9 mouse cellular contexts compared by ENCODE assay signal in the genomic region with DNA sequence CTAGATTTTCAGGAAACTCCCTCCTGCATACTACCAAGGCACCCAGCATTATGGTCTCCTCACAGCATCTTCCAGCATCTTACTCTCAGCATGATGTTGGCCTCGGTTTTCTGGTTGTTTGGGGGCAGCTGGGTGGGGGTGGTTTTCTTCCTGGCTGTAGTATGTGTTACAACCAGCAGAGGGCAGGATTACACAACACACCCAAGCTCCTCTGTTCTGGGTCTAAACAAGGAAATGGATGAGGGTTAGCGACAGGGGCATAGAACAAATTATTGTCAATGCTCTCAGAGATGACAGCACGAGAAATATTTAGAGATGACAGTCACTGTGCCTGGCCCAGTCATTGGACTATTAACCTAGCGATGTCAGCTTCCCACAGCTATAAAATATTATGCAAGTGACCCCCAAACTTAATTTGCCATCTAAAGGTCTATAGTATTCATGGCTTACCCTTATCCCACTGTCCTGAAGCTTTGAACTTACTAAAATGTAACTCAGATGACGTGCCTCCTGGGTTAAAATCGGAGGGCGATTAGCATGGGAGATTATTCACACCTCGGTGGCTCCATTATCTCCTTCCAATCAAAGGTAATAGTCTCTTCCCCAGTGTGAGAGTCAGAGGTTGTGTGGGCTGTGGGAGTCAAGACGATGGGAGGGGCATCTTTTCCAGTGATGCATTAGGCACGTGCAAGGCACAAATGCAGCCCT. TPM values are rescaled to one million over a fixed set of nuclear protein-coding genes. Genes with fewer than 3 reads are reported as not detected.
DNase-seq lines count a peak whose midpoint lies in the region; ATAC-seq and TF ChIP-seq lines count a peak whose summit lies in the region.
"Had no signal": no experiment of that assay in that cellular context is flagged by ENCODE, and none has a peak within 500 bp of the region (broad histone marks: within the 10 kb centered on the region; RNA-seq: fewer than 3 reads in every experiment).

No protein-coding gene starts in this region.

- peak; percentile 87 for ATAC-seq in frontal cortex, adult (ENCODE audit: low TSS enrichment)
- ATAC-seq in intestine, postnatal 0 days: peak; percentile 53; the same call in 1 of the 2 replicates
- peak; percentile 66 for ATAC-seq in monocyte, adult 5-6 weeks (replicated peaks; ENCODE audit: insufficient number of reproducible peaks, low FRiP score, low TSS enrichment, poor library complexity, severe bottlenecking)

- H3K36me3 ChIP-seq in intestine, postnatal 0 days (ENCODE audit: control insufficient read depth, insufficient read depth): no peaks in the 10 kb centered on the region
- H3K36me3 ChIP-seq: embryonic facial prominence, embryonic 15.5 days had no signal

- no peak overlapping the region for H3K9ac ChIP-seq in intestine, postnatal 0 days (ENCODE audit: low read depth, low read length)
- H3K9ac ChIP-seq: embryonic facial prominence, embryonic 15.5 days had no signal

- intact Hi-C loops in left cerebral cortex, postnatal 4 days (cut with DNase I): loop anchor here (1.0 kb wide), 1 partner anchor 288 kb away; no protein-coding TSS in a partner anchor

- H3K4me1 ChIP-seq in cerebellum, adult 2 months (ENCODE audit: control insufficient read depth, insufficient read depth, low read length): peaks cover 4% of the 10 kb centered on the region; the same call in 1 of the 2 replicates
- H3K4me1 ChIP-seq in intestine, postnatal 0 days (replicated peaks; ENCODE audit: control insufficient read depth, insufficient read depth, low read length): no peaks in the 10 kb centered on the region

- TF ChIP-seq POLR2A in cerebellum, adult 2 months (IDR thresholded peaks at IDR 0.05; ENCODE audit: borderline replicate concordance, insufficient read depth, low read length): no peak

- 13% methylated on average over 10 of the region's 10 CpGs for WGBS in cerebellum, adult 2 months
- WGBS in intestine, postnatal 0 days: 14% methylated on average over 10 of the region's 10 CpGs

- peak; percentile 12 for DNase-seq in urinary bladder, postnatal 14 days (ENCODE audit: low spot score)
- no peak for DNase-seq in urinary bladder, postnatal 10 days (ENCODE audit: low spot score)
- peak; percentile 61 to 70 for DNase-seq in cerebellum, adult 2 months
- DNase-seq in left cerebral cortex, postnatal 4 days: peak; percentile 50
- peak; percentile 30 for DNase-seq in thymus, postnatal 14 days

- H3K27me3 ChIP-seq in cerebellum, adult 2 months (ENCODE audit: control insufficient read depth, insufficient read depth, low read length): no peaks in the 10 kb centered on the region
- no peaks in the 10 kb centered on the region for H3K27me3 ChIP-seq in intestine, postnatal 0 days (replicated peaks; ENCODE audit: control insufficient read depth, insufficient read depth, low read length)
- H3K27me3 ChIP-seq: embryonic facial prominence, embryonic 15.5 days had no signal

- H3K4me3 ChIP-seq in cerebellum, adult 2 months (replicated peaks; ENCODE audit: insufficient read depth, low read depth, low read length): no peak overlapping the region
- no peak overlapping the region for H3K4me3 ChIP-seq in intestine, postnatal 0 days (ENCODE audit: low read depth, low read length)
- H3K4me3 ChIP-seq: embryonic facial prominence, embryonic 15.5 days had no signal

- peak; percentile 84 for TF ChIP-seq CTCF in cerebellum, adult 2 months (IDR thresholded peaks at IDR 0.05; ENCODE audit: borderline replicate concordance, insufficient read depth, low read depth, low read length)
- peak; percentile 95 for TF ChIP-seq CTCF in intestine, postnatal 0 days (IDR thresholded peaks at IDR 0.05; ENCODE audit: low read depth)

- H3K9me3 ChIP-seq in intestine, postnatal 0 days (ENCODE audit: control insufficient read depth): no peaks in the 10 kb centered on the region
- H3K9me3 ChIP-seq: embryonic facial prominence, embryonic 15.5 days had no signal

- H3K27ac ChIP-seq in cerebellum, adult 2 months (ENCODE audit: insufficient read depth, low read length): no peak overlapping the region
- no peak overlapping the region for H3K27ac ChIP-seq in intestine, postnatal 0 days (ENCODE audit: low read depth, low read length)
- H3K27ac ChIP-seq: embryonic facial prominence, embryonic 15.5 days had no signal

- no peak overlapping the region for H3K4me2 ChIP-seq in intestine, postnatal 0 days (replicated peaks; ENCODE audit: low read depth)
- H3K4me2 ChIP-seq: embryonic facial prominence, embryonic 15.5 days had no signal

RNA-seq across cellular contexts. Expression of a gene that starts 52.2 kb away (rescaled TPM):
- polyA plus RNA-seq in cerebellum, adult 2 months (2012; rRNA removed): 11.0 and 12.4 TPM in 2 replicates
- 55.7 and 59.1 TPM in 2 replicates for polyA plus RNA-seq in intestine, postnatal 0 days (2015; fragmentation: Nextera tagmentation; extraction: Ambion mirVana)
- 1 to 10 TPM; 1.0 to 1.8 TPM for total RNA-seq in left cerebral cortex, postnatal 4 days (2021)
- 5.1 to 21.5 TPM (median 12.7 TPM) in 3 replicates for total RNA-seq in monocyte, adult 5-6 weeks (2017)
